Mouse (Mus musculus): ENCODE data around the gene Cald1.

- TF ChIP-seq CTCF (IDR thresholded peaks at IDR 0.05; ENCODE audit: extremely low read depth, insufficient read depth, low read length) (no peak), POLR2A (IDR thresholded peaks at IDR 0.05; ENCODE audit: extremely low read depth, insufficient read depth, low read length) (no peak)
These were observed 124.4 kb downstream of the Cald1 start for GRCm38 (mm10) chr6:34722660-34723059.

Data from cortical plate, adult 2 months (tissue).